Mouse (Mus musculus): ENCODE results near the gene Dupd1. TPM values are rescaled to one million over a fixed set of nuclear protein-coding genes. Genes with fewer than 3 reads are reported as not detected.

Dupd1 gene
- polyA plus RNA-seq, 1 experiment from 2014 or later = not detected

DNA sequence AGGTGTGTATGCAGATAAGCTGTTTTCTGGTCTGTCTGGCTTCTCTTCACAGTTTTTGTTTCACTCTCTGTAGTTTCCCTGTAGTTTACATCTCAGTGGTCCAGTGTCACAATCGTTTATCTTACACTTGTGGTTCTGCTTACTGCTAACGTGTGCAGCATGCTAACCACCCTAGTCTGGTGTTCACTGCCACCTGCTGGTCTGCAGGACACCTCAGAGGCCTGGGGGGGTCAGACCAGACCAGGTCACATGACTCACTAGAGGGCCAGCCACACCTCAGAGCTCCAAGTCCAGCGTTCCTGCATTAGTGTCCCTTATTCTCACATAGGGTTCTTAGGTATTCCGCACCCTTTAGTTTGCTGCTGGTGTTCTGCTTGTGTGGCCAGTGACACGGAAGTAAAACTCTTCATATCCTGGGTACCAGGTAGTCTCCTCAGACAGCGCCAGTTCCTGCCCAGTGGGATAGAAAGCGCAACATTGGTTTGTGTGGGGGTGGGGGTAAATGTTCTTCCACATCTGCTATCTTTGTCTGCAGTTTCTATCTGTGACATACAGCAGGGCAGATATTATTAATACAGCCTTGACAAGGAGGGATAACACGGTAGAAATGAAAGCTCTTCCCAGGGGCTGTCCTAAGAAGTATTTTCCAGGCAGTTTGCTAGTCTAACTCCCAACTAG, 51.8 kb downstream of the Dupd1 start:
- H3K27me3 ChIP-seq = no peaks in the 10 kb centered on the region
- no peaks in the 10 kb centered on the region for H3K9me3 ChIP-seq (replicated peaks)
- no peak overlapping the region for H3K4me2 ChIP-seq
- WGBS = 81% methylated on average over 8 of the region's 8 CpGs
- peaks cover 72% of the 10 kb centered on the region for H3K36me3 ChIP-seq (ENCODE audit: poor library complexity, severe bottlenecking)
- H3K27ac ChIP-seq = no peak overlapping the region
- peaks cover 23% of the 10 kb centered on the region for H3K4me1 ChIP-seq
- no peak overlapping the region for H3K4me3 ChIP-seq
- ATAC-seq = no peak
- no peak overlapping the region for H3K9ac ChIP-seq

- peak overlapping the region; percentile 55 for H3K27ac ChIP-seq
- no peaks in the 10 kb centered on the region for H3K9me3 ChIP-seq (replicated peaks)
- peaks cover 38% of the 10 kb centered on the region for H3K4me1 ChIP-seq
- no peaks in the 10 kb centered on the region for H3K27me3 ChIP-seq
- H3K4me3 ChIP-seq = no peak overlapping the region
- no peak overlapping the region for H3K4me2 ChIP-seq
- H3K36me3 ChIP-seq (ENCODE audit: poor library complexity, severe bottlenecking) = peaks cover 52% of the 10 kb centered on the region
- peak; percentile 90 for ATAC-seq
- H3K9ac ChIP-seq = no peak overlapping the region
- 15% methylated on average over 5 of the region's 5 CpGs for WGBS
These were observed 54.7 kb downstream of the Dupd1 start for GRCm38 (mm10) chr14:21659652-21660051.

DNA sequence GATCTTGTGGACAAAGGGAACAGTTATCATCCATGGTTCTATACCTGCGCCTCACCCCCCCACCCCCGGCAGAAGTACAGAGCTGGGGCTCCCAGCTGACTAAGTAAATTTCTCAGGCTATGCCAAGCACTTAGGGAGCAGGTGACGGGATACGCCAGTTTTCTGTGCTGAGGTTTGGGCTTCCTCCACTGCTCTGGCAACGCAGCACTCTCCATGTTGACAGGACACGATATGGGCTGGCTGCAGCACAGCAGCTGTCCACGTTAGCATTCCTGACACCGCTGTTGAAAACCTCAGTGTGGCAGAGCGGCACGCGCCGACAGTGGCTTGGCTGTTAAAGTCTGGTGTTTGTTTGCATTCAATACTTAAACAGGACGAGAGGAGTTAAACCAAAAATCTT, 55.2 kb downstream of the Dupd1 start:
- H3K9ac ChIP-seq = no peak overlapping the region
- 67% methylated on average over 13 of the region's 13 CpGs for WGBS
- no peaks in the 10 kb centered on the region for H3K27me3 ChIP-seq
- no peak overlapping the region for H3K4me2 ChIP-seq
- H3K9me3 ChIP-seq (replicated peaks) = no peaks in the 10 kb centered on the region
- no peak overlapping the region for H3K4me3 ChIP-seq
- ATAC-seq = peak; percentile 57; the same call in 1 of the 2 replicates
- H3K36me3 ChIP-seq (ENCODE audit: poor library complexity, severe bottlenecking) = peaks cover 51% of the 10 kb centered on the region
- peaks cover 38% of the 10 kb centered on the region for H3K4me1 ChIP-seq
- peak overlapping the region; percentile 54 for H3K27ac ChIP-seq

DNA sequence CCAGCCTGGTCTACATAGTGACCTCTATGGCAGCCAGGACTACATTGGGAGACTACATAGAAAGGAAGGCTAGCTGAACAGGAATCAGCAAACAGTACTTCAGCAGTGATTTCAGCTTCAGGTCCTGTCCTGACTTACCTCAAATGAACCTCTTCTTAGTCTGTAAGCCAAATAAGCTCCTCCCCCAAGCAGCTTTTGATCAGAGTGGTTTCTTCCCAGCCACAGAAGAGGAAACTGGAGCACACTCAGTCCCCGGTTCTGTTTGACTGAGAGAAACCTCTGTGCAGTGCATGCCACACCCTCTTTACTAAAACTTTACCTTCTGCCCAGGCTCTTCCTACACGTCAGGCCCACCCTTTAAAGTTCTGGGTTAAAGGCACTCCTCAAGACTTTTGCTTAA, 60.6 kb downstream of the Dupd1 start:
- no peak for ATAC-seq
- no peak overlapping the region for H3K27ac ChIP-seq

GRCm38 (mm10) chr14:21640806-21641435, 73.5 kb downstream of the Dupd1 start:
- H3K4me1 ChIP-seq = no peaks in the 10 kb centered on the region
- H3K9me3 ChIP-seq (replicated peaks) = no peaks in the 10 kb centered on the region
- H3K27me3 ChIP-seq = no peaks in the 10 kb centered on the region
- ATAC-seq = no peak
- H3K4me2 ChIP-seq = no peak overlapping the region
- WGBS = 83% methylated on average over 4 of the region's 4 CpGs
- H3K4me3 ChIP-seq = no peak overlapping the region
- H3K36me3 ChIP-seq (ENCODE audit: poor library complexity, severe bottlenecking) = peaks cover 81% of the 10 kb centered on the region
- H3K9ac ChIP-seq = no peak overlapping the region
- H3K27ac ChIP-seq = no peak overlapping the region

More for the DNA sequence above, 60.6 kb downstream of the Dupd1 start:
- no peaks in the 10 kb centered on the region for H3K27me3 ChIP-seq
- no peak overlapping the region for H3K4me3 ChIP-seq
- WGBS = 83% methylated on average over 2 of the region's 2 CpGs
- H3K36me3 ChIP-seq (ENCODE audit: poor library complexity, severe bottlenecking) = peaks cover 42% of the 10 kb centered on the region
- H3K9me3 ChIP-seq (replicated peaks) = no peaks in the 10 kb centered on the region
- H3K9ac ChIP-seq = no peak overlapping the region
- H3K4me2 ChIP-seq = no peak overlapping the region
- H3K4me1 ChIP-seq = peaks cover 26% of the 10 kb centered on the region

DNA sequence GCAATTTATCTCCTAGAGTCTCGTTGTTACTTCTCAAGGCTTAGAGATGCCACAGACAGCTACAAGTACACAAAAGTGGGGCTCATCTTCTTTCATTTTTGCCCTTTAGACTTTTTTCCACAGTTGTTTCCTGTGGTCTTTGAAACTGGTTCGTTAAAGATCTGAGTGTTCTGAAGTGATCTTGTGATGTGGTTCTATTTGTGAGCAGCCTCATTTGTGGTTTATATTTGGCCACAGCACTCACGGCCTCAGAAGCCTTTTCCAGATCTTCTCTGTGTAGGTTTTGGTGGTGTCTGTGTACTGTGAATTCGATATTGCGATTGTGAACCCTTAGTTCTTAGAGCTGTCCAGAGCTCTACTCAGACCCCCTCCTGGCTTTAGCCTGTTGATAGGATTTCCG, 77.8 kb downstream of the Dupd1 start:
- no peak overlapping the region for H3K4me3 ChIP-seq
- WGBS = 71% methylated on average over 6 of the region's 6 CpGs
- no peak for ATAC-seq
- H3K27me3 ChIP-seq = no peaks in the 10 kb centered on the region
- H3K36me3 ChIP-seq (ENCODE audit: poor library complexity, severe bottlenecking) = peaks cover 81% of the 10 kb centered on the region
- H3K4me2 ChIP-seq = no peak overlapping the region
- no peak overlapping the region for H3K27ac ChIP-seq
- no peaks in the 10 kb centered on the region for H3K9me3 ChIP-seq (replicated peaks)
- H3K9ac ChIP-seq = no peak overlapping the region
- no peaks in the 10 kb centered on the region; the same call in 1 of the 2 replicates for H3K4me1 ChIP-seq

DNA sequence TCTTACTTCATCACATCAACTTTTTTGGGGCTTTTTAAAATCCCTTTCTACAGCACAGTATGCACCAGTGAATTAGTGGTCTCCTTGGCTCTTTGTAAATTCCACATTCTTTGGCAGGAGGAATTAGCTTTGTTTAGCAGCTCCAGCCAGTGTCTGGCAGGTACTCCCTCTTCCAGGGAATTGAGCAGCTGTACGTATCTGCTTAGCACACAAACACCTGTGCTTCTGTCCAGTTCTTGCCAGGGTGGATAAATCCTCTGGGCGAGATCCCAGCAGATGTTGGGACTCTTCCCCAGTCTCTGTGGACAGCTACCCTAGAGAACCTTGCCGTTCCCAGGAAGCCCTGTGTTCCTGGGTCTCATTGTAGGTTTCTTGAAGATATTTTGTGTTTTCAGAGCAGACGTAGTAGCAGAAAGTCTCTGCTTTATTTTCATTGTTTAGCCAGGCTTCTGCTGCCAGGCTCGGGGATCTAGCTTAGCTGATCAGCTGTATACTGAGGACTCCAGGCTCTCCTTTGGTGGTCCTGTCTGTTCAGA, 82.6 kb downstream of the Dupd1 start:
- no peak for ATAC-seq
- Histone ChIP-seq H3K4me2 (no peak overlapping the region), H3K4me3 (no peak overlapping the region), H3K4me1 (no peaks in the 10 kb centered on the region; the same call in 1 of the 2 replicates), H3K27me3 (no peaks in the 10 kb centered on the region), H3K27ac (peak overlapping the region; percentile 42), H3K36me3 (ENCODE audit: poor library complexity, severe bottlenecking) (peaks cover 73% of the 10 kb centered on the region), H3K9ac (no peak overlapping the region), H3K9me3 (replicated peaks) (no peaks in the 10 kb centered on the region)
- WGBS = 57% methylated on average over 5 of the region's 5 CpGs

Other genes with a start within 250 kb of the Dupd1 start
- gene Kat6b, start 233.1 kb downstream of the Dupd1 start, polyA plus RNA-seq (2015; fragmentation: Nextera tagmentation; extraction: Ambion mirVana) = 33.0 and 34.1 TPM in 2 replicates
- gene Samd8, start 36.0 kb upstream of the Dupd1 start, polyA plus RNA-seq (2015; fragmentation: Nextera tagmentation; extraction: Ambion mirVana) = 17.8 and 18.3 TPM in 2 replicates
- not detected in 2 replicates for gene Dusp13, start 36.6 kb upstream of the Dupd1 start, polyA plus RNA-seq (2015; fragmentation: Nextera tagmentation; extraction: Ambion mirVana)
- 261 and 270 TPM in 2 replicates for gene Vdac2, start 110.7 kb upstream of the Dupd1 start, polyA plus RNA-seq (2015; fragmentation: Nextera tagmentation; extraction: Ambion mirVana)
- 17.5 and 19.9 TPM in 2 replicates for gene Comtd1, start 134.4 kb upstream of the Dupd1 start, polyA plus RNA-seq (2015; fragmentation: Nextera tagmentation; extraction: Ambion mirVana)

Data from forebrain, embryonic 13.5 days (tissue).